Mouse (Mus musculus): ENCODE data around the gene Ube2dnl1.

The Ube2dnl1 gene

GRCm38 (mm10) chrX:114904712-114905111 lies at the start of gene Ube2dnl1:
Gene Ube2dnl1 (plus strand): TSS chrX:114905012.
- DNase-seq (ENCODE audit: extremely low read depth, insufficient read length, low spot score) = no peak

- no peak for DNase-seq (ENCODE audit: extremely low read depth, insufficient read length, low spot score)
Measured at GRCm38 (mm10) chrX:114895489-114895888, 9.3 kb upstream of the Ube2dnl1 start.

GRCm38 (mm10) chrX:114897506-114897905 lies 7.3 kb upstream of the Ube2dnl1 start:
- DNase-seq (ENCODE audit: extremely low read depth, insufficient read length, low spot score) = no peak

GRCm38 (mm10) chrX:114903391-114903790 lies 1.4 kb upstream of the Ube2dnl1 start:
- no peak for DNase-seq (ENCODE audit: extremely low read depth, insufficient read length, low spot score)

- DNase-seq (ENCODE audit: extremely low read depth, insufficient read length, low spot score) = no peak
Measured at GRCm38 (mm10) chrX:114907282-114907681, 2.5 kb downstream of the Ube2dnl1 start, which contains the start of gene Ube2dnl2. Gene Ube2dnl2 (plus strand): TSS chrX:114907582.

GRCm38 (mm10) chrX:114955066-114955465 lies 50.3 kb downstream of the Ube2dnl1 start:
- no peak for DNase-seq (ENCODE audit: extremely low read depth, insufficient read length, low spot score)

Data from 3134 (cell line).